Mouse (Mus musculus) layer of hippocampus, adult 6 months (tissue): ENCODE measurements around the gene Ctsf. TPM values are rescaled to one million over a fixed set of nuclear protein-coding genes. Genes with fewer than 3 reads are reported as not detected.

ENCODE experiments used
- long read RNA-seq, 2 experiments: library from polyadenylated mRNA; unstranded; transcript quantifications; one replicate each; pipeline ENCODE4 v2.0.0; 2019 to 2020
- polyA plus RNA-seq: library from polyadenylated mRNA; unstranded; fragments of <200 nt; fragmentation: Nextera tagmentation; gene quantifications from 2 replicates; pipeline ENCODE4 v1.2.3, GENCODE M21; 2021

Ctsf gene
- 112 TPM in 2 replicates for polyA plus RNA-seq
- long read RNA-seq, experiment 1, transcript Ctsf-201 (14 exons, 1,980 nt), result major isoform, 206 of 229 reads
- long read RNA-seq, experiment 1, partial matches to known transcripts, result 10 of 229 reads
- long read RNA-seq, experiment 1, other reads (novel, unspliced or antisense), result 11 of 229 reads
- long read RNA-seq, experiment 2, transcript Ctsf-201 (14 exons, 1,980 nt), result major isoform, 601 of 672 reads
- long read RNA-seq, experiment 2, partial matches to known transcripts, result 4 of 672 reads
- long read RNA-seq, experiment 2, other reads (novel, unspliced or antisense), result 65 of 672 reads

DNA sequence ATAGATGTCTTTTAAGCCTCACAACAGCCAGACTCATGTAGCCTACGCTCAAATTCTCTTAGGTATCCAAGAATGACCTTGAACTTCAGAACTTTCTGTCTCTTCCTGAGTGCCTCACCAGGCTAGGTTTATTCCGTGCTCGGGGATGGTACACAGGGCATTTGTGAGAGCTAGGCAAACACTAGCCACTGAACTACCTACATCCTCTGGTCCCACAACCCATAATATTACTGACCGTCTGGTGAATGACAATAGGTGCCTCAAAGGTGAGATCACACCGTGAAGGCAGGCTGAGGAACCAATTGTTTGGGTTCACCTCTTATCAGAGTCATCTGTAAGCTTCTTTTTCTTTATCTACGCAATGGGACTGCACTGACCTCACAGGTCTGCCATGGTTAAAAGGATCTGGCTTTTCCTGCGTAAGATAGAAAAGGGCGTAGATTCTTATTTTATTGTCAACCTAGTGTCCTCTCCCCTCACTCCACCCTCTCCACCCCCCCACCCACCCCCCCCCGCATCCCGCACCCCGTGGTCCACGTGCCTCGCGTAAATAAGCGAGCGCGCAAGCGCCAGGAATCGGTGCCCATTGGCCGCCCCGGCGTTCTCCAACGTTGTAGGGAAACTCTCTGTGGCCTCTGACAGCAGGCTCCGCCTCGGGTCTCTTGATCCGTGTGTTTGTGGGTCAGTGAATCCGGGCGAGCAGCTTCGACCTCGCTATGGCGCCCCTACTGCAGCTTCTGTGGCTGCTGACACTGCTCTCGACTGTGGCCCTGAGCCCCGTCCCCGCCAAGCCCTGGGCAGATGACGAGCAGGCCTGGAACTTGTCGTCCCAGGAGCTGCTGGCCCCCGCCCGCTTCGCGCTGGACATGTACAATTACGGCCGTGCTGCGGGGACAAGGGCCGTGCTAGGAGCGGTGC is at the start of gene Ctsf:
Gene Ctsf, plus strand, starts transcription at position 579 of the 918 bp plus-strand sequence.

DNA sequence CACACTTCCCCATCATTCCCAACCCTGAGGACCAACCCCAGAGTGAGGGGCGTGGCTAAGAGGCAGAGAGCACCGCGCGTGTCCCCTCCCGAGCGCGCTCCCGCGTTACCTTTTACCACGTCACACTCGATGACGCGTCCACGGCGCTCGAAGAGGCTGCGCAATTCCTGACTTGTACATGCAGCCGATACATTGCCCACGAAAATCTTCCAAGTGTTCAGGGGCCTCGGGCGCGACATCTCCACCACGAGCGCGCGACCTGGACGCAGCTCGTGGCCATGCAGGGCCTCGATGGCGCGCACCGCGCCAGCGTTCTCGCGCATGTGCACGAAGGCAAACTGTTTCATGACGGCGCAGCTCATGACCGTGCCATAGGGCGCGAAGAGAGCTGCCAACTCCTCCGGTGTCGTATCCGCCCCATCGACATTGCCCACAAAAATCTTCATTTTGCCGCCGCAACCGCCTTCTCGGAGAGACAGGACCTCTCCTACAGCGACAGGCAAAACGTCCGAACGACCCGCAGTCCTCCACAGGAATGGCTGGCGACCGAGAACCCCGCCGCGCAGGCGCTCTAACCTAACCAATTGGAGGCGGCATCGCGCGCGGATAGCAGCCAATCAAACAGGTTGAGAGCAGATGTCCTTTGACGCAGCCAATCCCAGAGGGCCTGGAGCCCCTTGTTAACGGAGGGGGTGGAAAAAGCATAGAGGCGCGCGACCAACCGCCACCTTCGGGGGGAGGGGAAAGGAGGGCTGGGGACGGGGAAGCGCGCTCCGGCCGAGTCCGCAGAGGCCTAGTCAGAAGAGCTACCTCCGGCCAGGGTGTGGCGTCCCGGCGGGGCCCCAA is 43.6 kb upstream of the Ctsf start, which contains the start of the genes Gm21992 and Rbm14:
Gene Gm21992, minus strand, starts transcription at position 550 of the 846 bp plus-strand sequence.
Gene Rbm14, minus strand, starts transcription at position 572 of the 846 bp plus-strand sequence.

DNA sequence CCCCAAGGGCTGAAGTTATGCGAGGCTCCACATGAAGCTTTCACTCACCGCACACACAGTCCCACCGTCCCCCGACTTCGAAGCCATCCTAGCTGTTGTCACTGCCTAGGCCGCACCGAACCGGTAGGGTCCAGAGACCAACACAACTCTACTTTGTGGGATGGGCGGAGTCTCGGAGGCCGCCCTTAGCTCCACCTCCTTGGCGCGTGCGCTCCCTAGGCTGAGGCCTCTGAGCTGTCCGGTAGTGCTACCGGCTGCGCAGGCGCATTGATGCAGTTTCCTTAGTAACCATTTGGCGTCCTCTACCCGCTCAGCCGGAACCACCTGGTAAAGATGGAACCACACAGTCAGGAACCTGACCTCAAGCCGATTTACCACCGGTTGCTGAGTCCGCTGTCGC is 15.8 kb upstream of the Ctsf start, which contains the start of the genes Ccs and Ccdc87:
Gene Ccs, minus strand, starts transcription at position 184 of the 400 bp plus-strand sequence.
Gene Ccdc87, plus strand, starts transcription at position 218 of the 400 bp plus-strand sequence.

DNA sequence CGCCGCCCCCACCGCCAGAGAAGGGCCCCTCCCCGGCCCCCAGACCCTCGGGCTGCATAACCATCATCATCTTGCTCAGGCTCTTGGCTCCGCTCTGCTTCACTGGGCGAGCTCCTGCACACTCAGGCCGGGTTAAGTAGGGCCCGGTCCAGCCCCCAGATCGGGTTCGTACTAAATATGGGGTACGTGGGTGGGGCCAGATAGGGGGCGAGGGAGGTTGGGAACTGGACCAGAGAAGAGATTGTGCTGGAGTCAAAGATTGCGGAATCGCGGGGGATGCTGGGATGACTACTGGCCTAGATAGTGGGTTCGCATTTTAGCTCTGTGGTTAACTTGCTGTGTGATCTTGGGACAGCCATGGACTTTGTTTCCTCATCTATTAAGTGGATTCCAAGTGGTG is 22.9 kb downstream of the Ctsf start, which contains the start of gene Actn3:
Gene Actn3, minus strand, starts transcription at position 125 of the 400 bp plus-strand sequence.

DNA sequence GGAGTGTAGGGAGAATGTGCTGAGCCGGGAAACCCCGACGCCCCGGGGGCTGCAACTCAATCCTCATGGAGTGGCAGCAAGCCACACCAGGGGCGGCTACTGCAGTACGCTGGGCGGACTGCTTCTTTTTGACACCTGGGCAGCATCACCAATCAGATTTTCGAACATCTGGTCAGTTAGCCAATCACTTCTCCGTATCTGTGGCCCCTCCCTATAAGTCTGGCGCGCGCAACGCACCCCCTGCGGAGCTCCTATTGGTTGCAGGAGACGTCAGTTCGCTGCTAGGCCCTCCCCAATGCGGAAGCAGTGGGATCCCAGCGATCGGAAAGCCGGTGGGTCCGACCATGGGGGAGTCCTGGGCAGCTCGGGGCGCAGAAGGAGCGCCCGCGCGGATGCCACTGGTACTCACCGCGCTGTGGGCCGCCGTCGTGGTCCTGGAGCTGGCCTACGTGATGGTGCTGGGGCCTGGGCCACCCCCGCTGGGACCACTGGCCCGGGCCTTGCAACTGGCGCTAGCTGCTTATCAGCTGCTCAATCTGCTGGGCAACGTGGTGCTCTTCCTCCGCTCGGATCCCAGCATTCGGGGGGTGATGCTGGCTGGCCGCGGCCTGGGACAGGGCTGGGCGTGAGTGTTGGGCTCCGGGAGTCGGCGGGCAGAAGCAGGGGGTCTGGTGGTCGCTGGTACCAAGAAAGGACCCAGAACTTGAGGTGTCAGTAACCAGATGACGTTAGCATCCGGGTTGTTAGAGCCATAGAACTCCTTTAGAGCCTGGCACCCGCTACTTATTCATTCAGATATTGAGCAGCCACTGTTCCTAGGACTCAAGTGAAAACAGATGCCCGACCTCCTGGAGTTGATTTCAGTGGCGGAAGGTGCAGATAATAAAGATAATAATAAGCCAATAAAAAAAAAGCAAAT is 23.7 kb downstream of the Ctsf start, which contains the start of gene Zdhhc24:
Gene Zdhhc24, plus strand, starts transcription at position 264 of the 919 bp plus-strand sequence.

DNA sequence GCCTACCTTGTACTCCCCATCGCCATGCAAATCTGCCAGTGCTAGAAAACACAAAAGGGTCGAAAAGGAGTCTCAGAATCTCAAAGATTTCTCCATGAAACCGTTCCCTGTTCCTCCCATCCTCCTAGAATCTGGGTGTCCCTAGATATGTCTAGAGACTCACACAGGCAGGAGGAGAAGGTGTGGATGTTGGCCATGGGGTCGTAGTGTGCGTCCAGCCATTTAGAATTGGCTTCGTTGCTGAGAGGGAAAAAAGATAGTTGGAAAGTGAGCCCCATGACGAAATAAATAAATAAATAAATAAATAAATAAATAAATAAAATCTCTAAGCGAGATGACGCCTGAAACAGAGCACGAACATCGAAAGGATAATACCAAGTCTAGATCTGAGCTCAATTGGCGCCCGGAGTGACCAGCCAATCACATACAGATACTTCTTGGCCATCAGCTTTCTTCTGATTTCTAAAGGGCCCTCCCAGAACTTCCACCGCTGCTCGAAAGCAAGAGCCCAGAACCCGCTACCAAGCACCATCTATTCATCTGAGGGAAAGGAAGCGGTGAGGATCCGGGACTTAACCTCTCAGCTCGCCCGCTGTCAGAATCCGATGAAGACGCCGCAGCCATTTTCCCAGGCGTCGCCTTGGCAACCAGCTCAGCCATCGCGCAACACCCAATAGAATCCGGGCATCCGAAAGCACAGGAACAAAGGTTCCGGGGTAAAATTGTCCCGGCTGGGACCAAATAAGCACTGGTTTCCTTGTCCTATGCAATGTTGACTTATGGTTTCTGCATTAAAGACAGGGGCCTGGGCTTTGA is 51.3 kb downstream of the Ctsf start, which contains the start of gene Bbs1:
Gene Bbs1, minus strand, starts transcription at position 650 of the 816 bp plus-strand sequence.

Other genes starting within 250 kb of the Ctsf start
- gene Lrfn4, start 239.5 kb upstream of the Ctsf start, polyA plus RNA-seq, result 1.8 and 2.0 TPM in 2 replicates
- 38.5 and 45.4 TPM in 2 replicates for gene Rce1, start 229.5 kb upstream of the Ctsf start, polyA plus RNA-seq
- gene Gm960, start 156.5 kb upstream of the Ctsf start, polyA plus RNA-seq, result 2.7 and 3.9 TPM in 2 replicates
- gene Sptbn2, start 144.0 kb upstream of the Ctsf start, polyA plus RNA-seq, result 53.6 and 65.0 TPM in 2 replicates
- gene Rbm4b, start 98.6 kb upstream of the Ctsf start, polyA plus RNA-seq, result 25.3 and 27.5 TPM in 2 replicates
- 25.9 and 31.1 TPM in 2 replicates for gene Rbm4, start 61.2 kb upstream of the Ctsf start, polyA plus RNA-seq
- 6.4 and 9.5 TPM in 2 replicates for gene Gm21992, start 43.5 kb upstream of the Ctsf start, polyA plus RNA-seq
- gene Rbm14, start 43.5 kb upstream of the Ctsf start, polyA plus RNA-seq, result 8.9 and 10.8 TPM in 2 replicates
- gene Ccs, start 15.8 kb upstream of the Ctsf start, polyA plus RNA-seq, result 41.3 and 45.9 TPM in 2 replicates
- gene Ccdc87, start 15.8 kb upstream of the Ctsf start, polyA plus RNA-seq, result 1.6 and 1.7 TPM in 2 replicates
- 0.69 and 1.2 TPM in 2 replicates for gene Actn3, start 22.8 kb downstream of the Ctsf start, polyA plus RNA-seq
- 9.4 and 11.3 TPM in 2 replicates for gene Zdhhc24, start 23.5 kb downstream of the Ctsf start, polyA plus RNA-seq
- gene Bbs1, start 51.5 kb downstream of the Ctsf start, polyA plus RNA-seq, result 10.9 and 14.6 TPM in 2 replicates
- 20.4 and 22.2 TPM in 2 replicates for gene Dpp3, start 73.2 kb downstream of the Ctsf start, polyA plus RNA-seq
- gene Peli3, start 88.0 kb downstream of the Ctsf start, polyA plus RNA-seq, result 7.8 and 8.6 TPM in 2 replicates
- gene Mrpl11, start 107.0 kb downstream of the Ctsf start, polyA plus RNA-seq, result 144 and 145 TPM in 2 replicates
- gene Npas4, start 135.2 kb downstream of the Ctsf start, polyA plus RNA-seq, result 5.2 and 8.9 TPM in 2 replicates
- 8.2 and 8.5 TPM in 2 replicates for gene Slc29a2, start 168.7 kb downstream of the Ctsf start, polyA plus RNA-seq
- 149 and 162 TPM in 2 replicates for gene B4gat1, start 183.7 kb downstream of the Ctsf start, polyA plus RNA-seq
- 2.2 and 2.6 TPM in 2 replicates for gene AC124502.3, start 183.8 kb downstream of the Ctsf start, polyA plus RNA-seq
- gene Brms1, start 186.2 kb downstream of the Ctsf start, polyA plus RNA-seq, result 27.0 and 31.7 TPM in 2 replicates
- gene Rin1, start 195.4 kb downstream of the Ctsf start, polyA plus RNA-seq, result 21.3 TPM in 2 replicates
- gene Cd248, start 212.9 kb downstream of the Ctsf start, polyA plus RNA-seq, result 2.0 and 3.4 TPM in 2 replicates
- 118 and 149 TPM in 2 replicates for gene Tmem151a, start 230.4 kb downstream of the Ctsf start, polyA plus RNA-seq
- 46.2 and 52.4 TPM in 2 replicates for gene Yif1a, start 233.4 kb downstream of the Ctsf start, polyA plus RNA-seq
- 84.4 and 102 TPM in 2 replicates for gene Cnih2, start 243.4 kb downstream of the Ctsf start, polyA plus RNA-seq